Mouse (Mus musculus) E14TG2a.4 (cell line): ENCODE data around the gene Chaf1a.
A peak's percentile ranks its signal among the peaks of the same experiment; 100 is the strongest.
"Not testable (repeated sequence)": the region's sequence is repeated elsewhere in the genome, so short reads cannot be mapped to it uniquely, and the experiment has no call there.

Experiments
- H3K27me3 ChIP-seq: 2 replicates; pipeline ENCODE4 v1.6.1; 2014; ENCODE audit warnings: low read length, control low read depth; ENCODE audit not compliant: insufficient read depth
- H3K36me3 ChIP-seq: 2 replicates; pipeline ENCODE4 v1.6.1; 2014; ENCODE audit warnings: low read length, control low read depth; ENCODE audit not compliant: insufficient read depth
- H3K4me1 ChIP-seq: replicated peaks from 2 replicates; pipeline ENCODE4 v1.6.1; 2014; ENCODE audit warnings: low read depth, low read length, control low read depth
- H3K4me3 ChIP-seq: replicated peaks from 2 replicates; pipeline ENCODE4 v1.5.1; 2014; ENCODE audit warnings: mild to moderate bottlenecking, low read length
- H3K9me3 ChIP-seq: 2 replicates; pipeline ENCODE4 v1.6.1; 2014; ENCODE audit warnings: low read length, control low read depth
- CTCF ChIP-seq: conservative IDR thresholded peaks from 2 replicates; pipeline ENCODE4 v1.5.1; 2014; ENCODE audit warnings: low read length
- NANOG ChIP-seq: IDR thresholded peaks from 2 replicates; pipeline ENCODE4 v1.6.1; 2014; ENCODE audit warnings: borderline replicate concordance, low read length, mixed read lengths
- POU5F1 ChIP-seq: IDR thresholded peaks from 2 replicates; pipeline ENCODE4 v1.6.1; 2014; ENCODE audit warnings: low read length, borderline replicate concordance

The Chaf1a gene

DNA sequence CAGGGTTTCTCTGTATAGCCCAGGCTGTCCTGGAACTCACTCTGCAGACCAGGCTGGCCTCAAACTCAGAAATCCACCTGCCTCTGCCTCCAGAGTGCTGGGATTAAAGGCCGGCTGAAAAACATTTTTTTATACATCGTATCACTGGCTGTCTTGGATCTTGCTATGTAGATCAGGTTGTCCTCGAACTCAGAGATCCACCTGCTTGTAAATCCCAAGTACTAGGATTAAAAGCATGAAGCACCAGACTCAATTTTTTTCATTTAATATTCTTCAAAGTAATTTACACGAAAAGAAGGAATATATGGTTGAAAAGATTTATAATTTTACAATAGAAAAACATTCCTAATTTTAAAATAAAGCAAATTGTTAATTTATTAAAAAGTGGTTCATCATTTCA lies 894 bp upstream of the Chaf1a start:
- H3K9me3 ChIP-seq: no peaks in the 10 kb centered on the region
- peaks cover 73% of the 10 kb centered on the region for H3K4me1 ChIP-seq
- no peaks in the 10 kb centered on the region for H3K27me3 ChIP-seq
- no peak for TF ChIP-seq NANOG
- TF ChIP-seq CTCF: no peak
- no peak for TF ChIP-seq POU5F1
- H3K4me3 ChIP-seq: peak overlapping the region; percentile 95
- H3K36me3 ChIP-seq: peaks cover 36% of the 10 kb centered on the region

DNA sequence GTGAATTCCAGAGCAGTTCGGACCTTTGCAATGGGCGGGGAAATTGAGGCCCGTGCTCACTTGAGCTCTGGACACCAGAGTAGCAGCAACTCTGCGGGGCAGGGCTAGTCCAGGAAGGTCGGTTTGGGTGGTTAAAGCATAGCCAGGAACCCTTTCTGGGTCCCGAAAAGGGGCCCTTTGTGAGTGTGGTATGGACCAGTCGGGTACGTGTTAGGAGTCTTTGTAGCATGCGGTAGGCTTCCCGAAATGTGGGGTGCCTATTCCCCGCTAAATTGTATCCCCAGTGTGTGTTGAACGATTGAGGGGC lies 571 bp downstream of the Chaf1a start:
- Histone ChIP-seq H3K27me3 (no peaks in the 10 kb centered on the region), H3K9me3 (no peaks in the 10 kb centered on the region), H3K4me1 (peaks cover 67% of the 10 kb centered on the region), H3K4me3 (peak overlapping the region; percentile 95), H3K36me3 (peaks cover 41% of the 10 kb centered on the region)
- no peak for TF ChIP-seq POU5F1
- no peak for TF ChIP-seq CTCF
- no peak for TF ChIP-seq NANOG

DNA sequence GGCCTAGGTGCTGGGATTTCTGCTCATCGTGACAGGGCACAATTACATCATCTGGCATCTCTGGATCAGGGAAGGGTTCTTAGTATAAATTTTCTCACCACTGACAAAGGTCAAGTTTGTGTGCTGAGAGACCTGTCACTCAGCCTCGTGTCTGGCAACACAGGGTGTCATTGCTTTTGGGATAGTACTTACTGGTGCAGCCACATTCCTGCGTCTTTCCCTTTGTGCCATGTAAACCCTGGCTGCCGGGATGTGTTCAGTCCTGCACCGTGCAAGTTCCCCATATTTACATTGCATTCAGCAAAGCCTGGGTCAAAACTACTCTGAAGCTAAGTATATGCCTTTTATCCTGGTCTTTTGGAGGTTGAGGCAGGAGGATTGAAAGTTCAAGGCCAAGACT lies 11.1 kb downstream of the Chaf1a start:
- peaks cover 96% of the 10 kb centered on the region for H3K36me3 ChIP-seq
- peaks cover 51% of the 10 kb centered on the region for H3K4me1 ChIP-seq
- no peaks in the 10 kb centered on the region for H3K9me3 ChIP-seq
- H3K27me3 ChIP-seq: no peaks in the 10 kb centered on the region
- H3K4me3 ChIP-seq: no peak overlapping the region
- TF ChIP-seq POU5F1: no peak
- no peak for TF ChIP-seq CTCF
- no peak for TF ChIP-seq NANOG

DNA sequence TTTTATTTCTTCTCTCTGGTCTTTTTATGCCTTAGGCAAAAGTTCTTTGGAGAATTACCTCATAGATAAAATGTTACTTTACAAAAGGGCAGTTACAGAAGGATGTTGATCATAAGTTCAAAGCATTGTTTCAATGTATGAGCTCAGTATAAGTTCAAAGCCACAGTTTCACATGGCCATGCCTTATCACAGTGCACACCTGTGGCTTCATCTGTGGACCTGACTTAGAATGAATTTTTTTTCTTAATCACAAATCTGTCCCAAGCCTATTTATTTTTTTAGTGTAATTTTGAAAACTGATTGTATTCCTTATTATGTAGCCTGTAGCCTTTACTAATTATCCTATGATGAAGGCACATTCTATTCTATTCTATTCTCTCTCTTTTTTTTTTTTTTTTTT lies 14.7 kb downstream of the Chaf1a start:
- Histone ChIP-seq H3K36me3 (peaks cover 96% of the 10 kb centered on the region), H3K9me3 (no peaks in the 10 kb centered on the region), H3K4me1 (peaks cover 43% of the 10 kb centered on the region), H3K27me3 (no peaks in the 10 kb centered on the region), H3K4me3 (no peak overlapping the region)
- TF ChIP-seq NANOG (no peak), POU5F1 (no peak), CTCF (no peak)

DNA sequence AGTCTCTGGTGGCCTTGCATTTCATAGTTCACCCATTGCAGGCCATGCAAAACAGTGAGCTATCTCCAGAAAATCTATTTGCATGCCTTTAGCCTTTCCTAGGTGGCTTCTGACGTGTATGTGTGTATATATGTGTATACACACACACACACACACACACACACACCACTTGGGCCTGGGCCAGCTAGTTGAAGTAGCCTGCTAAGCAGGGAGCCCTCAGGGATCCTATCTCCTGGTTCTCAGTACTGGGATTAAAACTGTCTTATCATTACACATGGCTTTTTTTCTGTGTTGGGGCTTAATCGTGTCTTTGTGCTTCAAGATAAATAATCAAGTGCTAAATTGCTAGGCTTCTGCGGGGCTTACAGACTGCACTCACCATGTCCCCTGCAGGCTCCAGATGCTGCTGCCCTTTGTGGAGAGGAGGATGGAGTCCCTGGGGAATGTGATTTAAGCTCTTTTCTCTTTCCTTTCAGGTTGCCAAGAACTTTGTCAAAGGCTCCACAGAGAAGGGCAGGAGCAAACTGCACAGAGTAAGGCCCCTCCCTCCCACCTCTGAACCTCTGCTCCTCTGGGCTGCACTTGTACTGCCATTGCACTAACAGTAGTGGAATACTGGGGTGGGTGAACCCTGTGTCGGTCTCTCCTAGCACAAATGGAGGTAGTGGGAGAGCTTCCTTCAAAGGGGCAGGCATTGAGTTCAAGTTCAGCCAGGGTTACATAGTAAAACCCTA lies 15.9 kb downstream of the Chaf1a start:
- Histone ChIP-seq H3K9me3 (no peaks in the 10 kb centered on the region), H3K27me3 (no peaks in the 10 kb centered on the region), H3K4me1 (peaks cover 38% of the 10 kb centered on the region), H3K36me3 (peaks cover 96% of the 10 kb centered on the region), H3K4me3 (no peak overlapping the region)
- TF ChIP-seq NANOG (no peak), CTCF (no peak), POU5F1 (no peak)

DNA sequence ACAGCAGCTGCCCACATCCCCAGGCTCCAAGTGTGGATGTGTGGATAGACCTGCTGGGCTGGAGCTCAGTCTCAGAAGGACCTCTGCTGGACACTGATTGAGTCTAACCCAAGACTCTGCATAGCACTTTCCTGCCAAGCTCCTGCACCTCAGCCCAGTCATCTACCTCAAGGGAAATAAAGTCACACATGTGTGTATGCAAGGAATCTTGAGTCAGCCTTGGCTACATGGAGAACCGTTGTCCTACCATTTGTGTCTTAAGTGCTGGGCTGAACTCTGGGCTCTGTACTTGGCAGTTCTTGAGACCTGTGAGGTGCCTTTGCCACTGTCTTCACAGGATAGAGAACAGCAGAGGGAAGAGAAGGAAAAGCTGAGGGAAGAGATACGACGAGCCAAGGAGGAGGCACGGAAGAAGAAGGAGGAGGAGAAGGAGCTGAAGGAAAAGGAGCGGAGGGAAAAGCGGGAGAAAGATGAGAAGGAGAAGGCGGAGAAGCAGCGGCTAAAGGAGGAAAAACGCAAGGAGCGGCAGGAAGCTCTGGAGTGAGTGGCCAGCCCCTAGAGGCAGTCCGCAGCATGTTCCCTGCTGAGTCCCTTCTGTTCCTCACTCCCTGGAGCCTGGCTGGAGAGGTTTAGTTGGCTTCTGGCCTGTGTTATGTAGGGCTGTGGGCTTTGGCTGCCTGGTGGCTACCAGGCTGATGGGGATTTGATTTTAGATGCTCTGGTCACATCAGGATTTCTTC lies 17.3 kb downstream of the Chaf1a start:
- H3K9me3 ChIP-seq: no peaks in the 10 kb centered on the region
- H3K27me3 ChIP-seq: no peaks in the 10 kb centered on the region
- H3K4me1 ChIP-seq: peaks cover 30% of the 10 kb centered on the region
- TF ChIP-seq POU5F1 (no peak), NANOG (no peak), CTCF (no peak)
- peaks cover 96% of the 10 kb centered on the region for H3K36me3 ChIP-seq
- no peak overlapping the region for H3K4me3 ChIP-seq

DNA sequence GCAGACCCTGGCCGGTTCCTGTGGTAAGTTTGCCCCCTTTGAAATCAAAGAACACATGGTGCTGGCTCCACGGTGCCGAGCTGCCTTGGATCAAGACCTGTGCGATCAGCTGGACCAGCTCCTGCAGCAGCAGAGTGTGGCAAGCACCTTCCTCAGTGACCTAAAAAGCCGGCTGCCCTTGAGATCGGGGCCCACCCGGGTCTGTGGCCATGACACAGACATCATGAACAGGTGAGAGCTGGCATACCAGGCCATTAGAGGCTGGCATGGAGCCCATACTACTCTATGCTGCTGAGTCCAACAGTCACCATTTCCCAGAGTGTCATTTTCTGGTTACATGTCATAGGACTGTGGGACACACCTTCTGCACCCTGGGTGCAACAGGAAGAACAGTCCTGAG lies 21.8 kb downstream of the Chaf1a start:
- no peaks in the 10 kb centered on the region for H3K9me3 ChIP-seq
- H3K36me3 ChIP-seq: peaks cover 100% of the 10 kb centered on the region
- H3K4me3 ChIP-seq: no peak overlapping the region
- no peak for TF ChIP-seq CTCF
- no peak for TF ChIP-seq POU5F1
- no peak for TF ChIP-seq NANOG
- peaks cover 14% of the 10 kb centered on the region for H3K4me1 ChIP-seq
- no peaks in the 10 kb centered on the region for H3K27me3 ChIP-seq

DNA sequence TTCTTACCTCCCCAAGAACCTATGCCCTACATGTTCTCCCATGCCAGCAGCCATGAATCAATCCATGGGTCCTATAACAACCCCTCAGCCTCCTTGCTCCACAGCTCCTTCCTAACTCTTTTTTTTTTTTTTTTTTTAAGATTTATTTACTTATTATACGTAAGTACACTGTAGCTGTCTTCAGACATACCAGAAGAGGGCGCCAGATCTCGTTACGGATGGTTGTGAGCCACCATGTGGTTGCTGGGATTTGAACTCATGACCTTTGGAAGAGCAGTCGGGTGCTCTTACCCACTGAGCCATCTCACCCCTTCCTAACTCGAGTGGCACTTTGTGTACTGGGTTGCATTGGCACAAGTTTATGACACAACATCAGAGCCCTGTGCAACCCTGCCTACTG lies 25.5 kb downstream of the Chaf1a start:
- H3K4me1 ChIP-seq: peaks cover 44% of the 10 kb centered on the region
- H3K36me3 ChIP-seq: peaks cover 100% of the 10 kb centered on the region
- TF ChIP-seq CTCF: peak; percentile 40
- not testable (repeated sequence) for H3K27me3 ChIP-seq, H3K9me3 ChIP-seq, H3K4me3 ChIP-seq
